Comparison of ENCODE assay signal across 8 mouse cellular contexts in genomic region chr5:130044201-130044695, GRCm38 (mm10). TPM values are rescaled to one million over a fixed set of nuclear protein-coding genes. Genes with fewer than 3 reads are reported as not detected.
DNase-seq lines count a peak whose midpoint lies in the region; ATAC-seq lines count a peak whose summit lies in the region.

No protein-coding gene starts in this region.

- peak; percentile 76 to 93 for DNase-seq in adrenal gland, adult (ENCODE audit: inconsistent age in 2 of 2, low spot score in 1 of 2)
- no peak for DNase-seq in adrenal gland, postnatal 4 days (ENCODE audit: low spot score in 2 of 2)
- DNase-seq in urinary bladder, postnatal 14 days (ENCODE audit: low spot score), result peak; percentile 61
- DNase-seq in urinary bladder, postnatal 10 days (ENCODE audit: low spot score), result no peak
- DNase-seq in gastrocnemius, postnatal 10 days, result peak; percentile 67
- peak; percentile 55 to 60 for DNase-seq in layer of hippocampus, adult 8-10 months (ENCODE audit: low spot score in 2 of 2)
- DNase-seq in thymus, postnatal 4 days, result no peak

- ATAC-seq in monocyte, adult 5-6 weeks (replicated peaks; ENCODE audit: insufficient number of reproducible peaks, low FRiP score, low TSS enrichment, poor library complexity, severe bottlenecking), result 0 out of 2 replicates have a peak, but pooled peaks have one; percentile 37

RNA-seq across cellular contexts. Expression of gene Crcp, which starts 15.2 kb away (rescaled TPM):
- total RNA-seq in adrenal gland, postnatal 4 days (2021), result 10 to 100 TPM; 38.9 to 41.3 TPM
- total RNA-seq in gastrocnemius, postnatal 10 days (2021), result 10 to 100 TPM; 14.5 to 16.5 TPM
- total RNA-seq in layer of hippocampus, adult 8-10 months (2022), result 10 to 100 TPM; 31.8 to 38.2 (median 35.6) TPM
- total RNA-seq in monocyte, adult 5-6 weeks (2017), result 34.5 to 51.7 TPM (median 50.6 TPM) in 3 replicates

RNA-seq across cellular contexts. Expression of gene Asl, which starts 15.2 kb away (rescaled TPM):
- total RNA-seq in adrenal gland, postnatal 4 days (2021), result 100 to 1,000 TPM; 149 to 165 TPM
- 10 to 100 TPM; 10.2 to 10.3 TPM for total RNA-seq in gastrocnemius, postnatal 10 days (2021)
- 10 to 100 TPM; 18.9 to 38.2 (median 26.3) TPM for total RNA-seq in layer of hippocampus, adult 8-10 months (2022)
- total RNA-seq in monocyte, adult 5-6 weeks (2017), result 21.0 to 38.4 TPM (median 29.3 TPM) in 3 replicates

RNA-seq across cellular contexts. Expression of gene Tpst1, which starts 28.9 kb away (rescaled TPM):
- 10 to 100 TPM; 41.7 to 43.8 TPM for total RNA-seq in adrenal gland, postnatal 4 days (2021)
- 10 to 100 TPM; 26.8 to 30.9 TPM for total RNA-seq in gastrocnemius, postnatal 10 days (2021)
- total RNA-seq in layer of hippocampus, adult 8-10 months (2022), result 10 to 100 TPM; 41.3 to 54.4 (median 48.8) TPM
- 8.2 to 14.2 TPM (median 11.6 TPM) in 3 replicates for total RNA-seq in monocyte, adult 5-6 weeks (2017)

RNA-seq across cellular contexts. Expression of gene Gusb, which starts 41.4 kb away (rescaled TPM):
- 10 to 100 TPM; 61.0 to 61.5 TPM for total RNA-seq in adrenal gland, postnatal 4 days (2021)
- 10 to 100 TPM; 16.5 to 23.5 TPM for total RNA-seq in gastrocnemius, postnatal 10 days (2021)
- 10 to 100 TPM; 11.2 to 60.7 (median 28.9) TPM for total RNA-seq in layer of hippocampus, adult 8-10 months (2022)
- total RNA-seq in monocyte, adult 5-6 weeks (2017), result 47.3 to 59.4 TPM (median 52.0 TPM) in 3 replicates

Comparison
In these comparisons a context has a peak if more than half of its experiments do, and no peak if none do; other contexts are left out.
1. DNase-seq: peak in adrenal gland, adult (2 of 2), urinary bladder, postnatal 14 days (single experiment), gastrocnemius, postnatal 10 days (single experiment) and layer of hippocampus, adult 8-10 months (2 of 2); none in adrenal gland, postnatal 4 days (0 of 2), urinary bladder, postnatal 10 days (single experiment) and thymus, postnatal 4 days (single experiment).